Mouse (Mus musculus) limb, embryonic 14.5 days (tissue): ENCODE results near the gene Nbea. TPM values are rescaled to one million over a fixed set of nuclear protein-coding genes. Genes with fewer than 3 reads are reported as not detected.

Experiments used
- ATAC-seq: fragments of 200-750 bp; cut with Nextera tagmentation; 2 replicates; pipeline ENCODE4 v1.8.0; 2017; ENCODE audit warnings: low read depth, moderate number of reproducible peaks, moderate TSS enrichment; ENCODE audit not compliant: low FRiP score
- DNase-seq: peaks from one replicate; pipeline ENCODE4 v3.0.0-alpha.2; 2015; ENCODE audit warnings: low spot score
- H3K27ac ChIP-seq: fragments of 300-500 bp; sonication (generic); replicated peaks from 2 replicates; pipeline ENCODE4 v1.5.1; 2014; ENCODE audit warnings: low read depth, mild to moderate bottlenecking, low read length, moderate library complexity, mixed read lengths
- H3K27me3 ChIP-seq: fragments of 300-500 bp; sonication (generic); 2 replicates; pipeline ENCODE4 v1.6.1; 2014; ENCODE audit warnings: low read length, mixed read lengths; ENCODE audit not compliant: control insufficient read depth, insufficient read depth
- H3K36me3 ChIP-seq: fragments of 300-500 bp; sonication (generic); 2 replicates; pipeline ENCODE4 v1.6.1; 2014; ENCODE audit warnings: mild to moderate bottlenecking, low read length, moderate library complexity, mixed read lengths; ENCODE audit not compliant: control insufficient read depth, insufficient read depth
- H3K4me1 ChIP-seq: fragments of 300-500 bp; sonication (generic); 2 replicates; pipeline ENCODE4 v1.6.1; 2014; ENCODE audit warnings: antibody characterized with exemption, low read length, mixed read lengths; ENCODE audit not compliant: control insufficient read depth, insufficient read depth
- H3K4me2 ChIP-seq: fragments of 300-500 bp; sonication (generic); replicated peaks from 2 replicates; pipeline ENCODE4 v1.6.1; 2014; ENCODE audit warnings: low read depth, mild to moderate bottlenecking, low read length, moderate library complexity; ENCODE audit not compliant: severe bottlenecking
- H3K4me3 ChIP-seq: fragments of 300-500 bp; sonication (generic); replicated peaks from 2 replicates; pipeline ENCODE4 v1.5.1; 2014; ENCODE audit warnings: low read length
- H3K9ac ChIP-seq: fragments of 300-500 bp; sonication (generic); 2 replicates; pipeline ENCODE4 v1.6.1; 2014; ENCODE audit warnings: mild to moderate bottlenecking, low read depth, low read length, moderate library complexity; ENCODE audit not compliant: severe bottlenecking
- H3K9me3 ChIP-seq: fragments of 300-500 bp; sonication (generic); 2 replicates; pipeline ENCODE4 v1.6.1; 2016; ENCODE audit warnings: low read length; ENCODE audit not compliant: control insufficient read depth
- POLR2A ChIP-seq: fragments of 200-500 bp; IDR thresholded peaks from 2 replicates; pipeline ENCODE4 v1.8.0; 2012; ENCODE audit warnings: inconsistent platforms, mild to moderate bottlenecking, moderate library complexity, borderline replicate concordance; ENCODE audit not compliant: insufficient read depth, insufficient read length; ENCODE audit errors: extremely low read depth
- WGBS: fragments of 180-500 bp; shearing (Covaris S2); extraction: QIAGEN DNeasy Blood & Tissue Kit; methylation state at CpG from one replicate; pipeline ENCODE4 v1.1.7; 2014; 5-methylcytosine and 5-hydroxymethylcytosine counted together
- polyA plus RNA-seq, 2 experiments: library from polyadenylated mRNA; depleted of rRNA in 1 of 2; stranded (reverse) in 1 of 2; unstranded in 1 of 2; fragments of >200 nt; fragmentation: Nextera tagmentation in 1 of 2; extraction: Ambion mirVana in 1 of 2; gene quantifications; 2 replicates each; pipeline versions ENCODE4 v1.2.1 to v1.2.3; 2012 to 2014

The Nbea gene
- polyA plus RNA-seq, 2 experiments: 20.6 to 34.1 TPM

- WGBS: 66% methylated on average over 6 of the region's 6 CpGs
- no peak overlapping the region for H3K4me3 ChIP-seq
These were observed 516.5 kb downstream of the Nbea start for GRCm38 (mm10) chr3:55667048-55667447.

GRCm38 (mm10) chr3:55665928-55666327 is 517.6 kb downstream of the Nbea start:
- no peak overlapping the region for H3K4me2 ChIP-seq
- H3K9ac ChIP-seq: no peak overlapping the region
- H3K4me1 ChIP-seq: no peaks in the 10 kb centered on the region

More at GRCm38 (mm10) chr3:55667048-55667447, 516.5 kb downstream of the Nbea start:
- H3K36me3 ChIP-seq: no peaks in the 10 kb centered on the region
- 0 out of 2 replicates have a peak, but pooled peaks cover under 1% of the 10 kb centered on the region for H3K4me1 ChIP-seq
- no peak overlapping the region for H3K27ac ChIP-seq
- ATAC-seq: no peak
- no peak overlapping the region for H3K4me2 ChIP-seq
- TF ChIP-seq POLR2A: no peak
- H3K9me3 ChIP-seq: no peaks in the 10 kb centered on the region
- no peaks in the 10 kb centered on the region for H3K27me3 ChIP-seq
- DNase-seq: no peak
- H3K9ac ChIP-seq: no peak overlapping the region

GRCm38 (mm10) chr3:55664713-55665112 is 518.8 kb downstream of the Nbea start:
- Histone ChIP-seq H3K9ac (no peak overlapping the region), H3K4me1 (no peaks in the 10 kb centered on the region), H3K4me3 (no peak overlapping the region), H3K9me3 (no peaks in the 10 kb centered on the region), H3K27ac (no peak overlapping the region), H3K4me2 (no peak overlapping the region), H3K36me3 (no peaks in the 10 kb centered on the region), H3K27me3 (no peaks in the 10 kb centered on the region)
- DNase-seq (no peak), ATAC-seq (no peak)
- 79% methylated on average over 3 of the region's 3 CpGs for WGBS
- TF ChIP-seq POLR2A: no peak

More at GRCm38 (mm10) chr3:55665928-55666327, 517.6 kb downstream of the Nbea start:
- no peak for ATAC-seq
- Histone ChIP-seq H3K4me3 (no peak overlapping the region), H3K27me3 (no peaks in the 10 kb centered on the region), H3K27ac (no peak overlapping the region), H3K9me3 (no peaks in the 10 kb centered on the region), H3K36me3 (no peaks in the 10 kb centered on the region)
- 59% methylated on average over 5 of the region's 5 CpGs for WGBS
- no peak for TF ChIP-seq POLR2A
- DNase-seq: no peak

- no peak overlapping the region for H3K4me2 ChIP-seq
- ATAC-seq: peak; percentile 63; the same call in 1 of the 2 replicates
- 57% methylated on average over 7 of the region's 9 CpGs for WGBS
- H3K4me1 ChIP-seq: no peaks in the 10 kb centered on the region
- H3K9me3 ChIP-seq: no peaks in the 10 kb centered on the region
- H3K36me3 ChIP-seq: no peaks in the 10 kb centered on the region
- no peak overlapping the region for H3K27ac ChIP-seq
- peak; percentile 45 for DNase-seq
- no peak for TF ChIP-seq POLR2A
- H3K27me3 ChIP-seq: no peaks in the 10 kb centered on the region
- H3K4me3 ChIP-seq: no peak overlapping the region
- H3K9ac ChIP-seq: no peak overlapping the region
These were observed 521.6 kb downstream of the Nbea start for GRCm38 (mm10) chr3:55661678-55662445.

GRCm38 (mm10) chr3:55660261-55660838 is 523.2 kb downstream of the Nbea start:
- Histone ChIP-seq H3K4me2 (no peak overlapping the region), H3K36me3 (no peaks in the 10 kb centered on the region), H3K4me1 (no peaks in the 10 kb centered on the region), H3K27ac (no peak overlapping the region), H3K27me3 (no peaks in the 10 kb centered on the region), H3K4me3 (no peak overlapping the region), H3K9ac (no peak overlapping the region), H3K9me3 (no peaks in the 10 kb centered on the region)
- no peak for ATAC-seq
- 80% methylated on average over 10 of the region's 10 CpGs for WGBS
- DNase-seq: no peak
- TF ChIP-seq POLR2A: no peak
